Mouse (Mus musculus) retina, embryonic 14.5 days (tissue): ENCODE results near the gene Epyc.

Source experiments
- DNase-seq: peaks from one replicate; pipeline ENCODE4 v3.0.0-alpha.2; 2015; ENCODE audit warnings: low spot score

Gene Epyc

DNA sequence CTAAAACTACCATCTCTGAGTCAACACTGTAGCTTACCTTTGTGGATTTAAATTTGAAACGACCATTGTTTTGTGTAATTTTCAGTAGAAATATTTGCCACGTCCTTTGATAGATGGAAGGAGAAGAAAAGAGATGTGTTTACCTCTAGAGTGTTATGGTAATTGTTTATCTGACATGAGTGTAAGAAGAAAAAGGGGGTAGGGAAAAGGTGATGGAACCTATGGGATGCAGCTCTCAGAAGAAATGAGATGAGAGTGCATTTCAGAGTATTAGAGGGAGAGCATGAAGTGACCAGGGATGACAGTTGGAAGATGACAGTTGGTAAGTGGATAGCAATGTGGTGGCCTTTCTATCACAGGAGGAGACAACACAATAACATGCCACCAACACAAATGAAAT, at the start of gene Epyc:
Gene Epyc (plus strand): TSS at position 301 of the 400 bp plus-strand sequence.
- no peak for DNase-seq

DNA sequence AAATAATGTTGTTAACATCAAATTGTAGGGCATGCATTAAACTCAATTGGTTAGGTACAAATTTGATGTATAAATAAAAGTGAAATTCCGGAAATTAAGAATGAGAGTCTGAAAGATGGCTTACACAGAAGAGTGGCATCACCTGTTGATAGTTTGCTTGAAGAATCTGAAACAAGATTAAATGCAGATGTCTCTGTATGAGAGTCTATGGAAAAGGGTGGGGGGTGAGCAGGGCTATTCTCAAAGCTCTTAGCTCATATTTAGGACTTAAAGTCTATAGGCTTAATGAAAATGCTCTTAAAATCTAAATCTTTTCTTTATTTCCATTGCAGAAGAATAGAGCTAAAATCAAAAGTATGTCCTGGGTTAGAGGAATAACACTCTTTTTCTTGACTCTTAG, 48.2 kb upstream of the Epyc start:
- no peak for DNase-seq

GRCm38 (mm10) chr10:97601744-97602143, 42.1 kb upstream of the Epyc start:
- DNase-seq: no peak

DNA sequence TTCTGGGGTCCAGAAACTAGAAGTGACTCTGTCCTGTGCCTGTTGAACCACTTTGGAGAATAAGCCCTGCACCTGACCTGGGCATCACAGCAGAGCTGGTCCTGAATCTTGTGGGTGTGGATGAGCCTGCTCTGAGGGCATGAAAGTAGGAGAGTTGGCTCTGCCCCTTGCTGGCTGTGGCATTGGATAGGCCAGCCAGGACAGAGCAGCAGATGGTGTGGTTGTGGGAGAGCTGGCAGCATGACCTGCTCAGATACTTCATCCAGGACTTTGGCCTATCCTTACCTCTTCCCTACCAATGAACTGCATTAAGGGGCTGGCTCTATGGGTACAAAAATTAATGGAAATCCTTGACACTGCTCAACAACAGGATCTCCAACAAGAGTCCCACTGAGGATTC, 40.6 kb upstream of the Epyc start:
- no peak for DNase-seq

DNA sequence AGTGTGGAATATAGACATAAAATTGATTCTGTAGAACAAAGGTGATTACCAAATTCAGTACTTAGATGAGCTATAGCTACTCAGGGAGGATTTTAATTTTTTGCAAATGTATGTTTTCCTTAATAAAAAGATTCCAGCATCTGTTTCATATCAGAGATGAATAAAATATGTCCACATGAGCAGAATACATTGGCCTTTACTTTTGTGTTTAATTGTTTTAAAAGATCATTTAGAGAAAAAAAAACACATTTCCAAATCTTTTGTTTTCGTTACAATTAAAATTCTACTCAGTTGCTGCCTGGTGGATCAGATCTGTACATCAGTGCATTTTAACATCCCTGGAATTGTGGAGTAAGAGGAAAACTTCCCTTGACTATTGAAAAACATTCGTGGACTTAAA, 37.3 kb upstream of the Epyc start, which contains the start of gene Kera:
Gene Kera (plus strand): TSS at position 301 of the 400 bp plus-strand sequence.
- DNase-seq: no peak

DNA sequence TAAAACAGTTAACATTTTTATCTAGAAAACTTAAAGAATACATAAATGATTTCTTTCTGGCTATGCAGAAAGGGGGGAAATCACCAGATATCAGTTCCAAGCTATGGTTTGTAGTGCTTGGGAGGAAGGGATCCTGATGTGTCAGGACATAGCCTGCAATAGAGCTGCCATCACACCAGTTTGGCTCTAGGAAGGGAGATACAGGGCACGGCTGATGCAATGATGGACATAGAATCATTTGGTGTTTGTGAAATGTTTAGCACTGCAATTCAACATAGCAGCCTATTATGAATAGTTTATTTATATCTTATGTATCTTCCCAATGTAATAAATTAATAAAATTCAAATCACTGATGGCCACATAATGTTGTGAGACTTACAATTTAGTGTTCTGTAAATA, 21.5 kb upstream of the Epyc start:
- DNase-seq: no peak

GRCm38 (mm10) chr10:97624381-97624780, 19.5 kb upstream of the Epyc start:
- DNase-seq: no peak

- DNase-seq: no peak
Measured at GRCm38 (mm10) chr10:97625116-97625515, 18.8 kb upstream of the Epyc start.

GRCm38 (mm10) chr10:97626543-97626942, 17.3 kb upstream of the Epyc start:
- no peak for DNase-seq

GRCm38 (mm10) chr10:97631061-97631460, 12.8 kb upstream of the Epyc start:
- no peak for DNase-seq

DNA sequence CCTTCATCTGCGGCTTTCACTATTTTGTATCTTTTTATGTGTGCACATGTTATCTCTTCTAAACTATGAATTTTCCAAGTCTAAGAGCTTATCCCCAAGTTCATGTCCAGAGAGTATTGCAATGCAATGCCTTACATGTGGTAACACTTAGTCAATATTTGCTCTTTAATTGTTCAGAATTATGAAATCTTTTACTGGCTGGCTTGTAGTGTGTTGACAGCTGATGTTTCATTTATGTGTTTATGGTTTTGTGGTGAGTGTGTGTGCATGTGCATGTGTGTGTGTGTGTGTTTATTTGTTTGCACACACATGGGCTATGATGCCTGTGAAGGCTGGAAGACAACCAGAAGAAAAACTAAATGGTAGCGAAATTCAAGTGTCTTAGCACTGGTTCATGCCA, 1.9 kb upstream of the Epyc start:
- no peak for DNase-seq

DNA sequence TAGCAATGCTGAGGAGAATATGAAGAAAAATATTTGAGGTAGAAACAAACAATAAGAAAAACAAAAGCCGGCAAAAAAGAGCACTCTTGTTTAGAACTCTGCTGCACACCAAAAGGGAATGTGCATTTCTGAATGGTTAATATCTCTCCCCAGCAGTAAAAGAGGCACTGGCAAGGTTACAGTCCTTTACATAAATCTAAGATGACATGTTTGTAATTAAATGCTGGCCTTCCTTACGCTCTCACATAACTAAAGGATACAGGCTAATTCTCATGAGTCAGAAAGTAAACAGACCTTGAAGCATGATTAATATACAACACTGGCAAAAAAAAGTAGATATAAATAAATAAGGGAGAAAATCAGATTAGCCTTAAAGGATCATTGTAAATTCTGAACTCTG, 6.5 kb downstream of the Epyc start:
- DNase-seq: no peak

DNA sequence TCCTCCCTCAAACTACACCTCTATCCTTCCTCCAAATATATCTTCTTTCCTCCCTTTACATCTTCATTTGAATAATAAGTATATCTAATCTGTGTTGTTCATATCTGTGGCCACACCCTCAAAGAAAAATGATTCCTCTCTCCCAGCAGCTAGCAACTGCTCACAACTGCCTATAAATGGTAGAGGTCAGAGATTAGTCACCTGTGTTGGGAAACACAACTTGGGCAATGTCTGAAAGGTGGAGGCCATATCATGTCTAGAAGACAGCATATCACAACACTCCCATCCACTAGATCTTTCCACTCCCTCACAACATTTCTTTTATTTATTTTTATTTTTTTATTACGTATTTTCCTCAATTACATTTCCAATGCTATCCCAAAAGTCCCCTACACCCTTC, 15.6 kb downstream of the Epyc start:
- no peak for DNase-seq

DNA sequence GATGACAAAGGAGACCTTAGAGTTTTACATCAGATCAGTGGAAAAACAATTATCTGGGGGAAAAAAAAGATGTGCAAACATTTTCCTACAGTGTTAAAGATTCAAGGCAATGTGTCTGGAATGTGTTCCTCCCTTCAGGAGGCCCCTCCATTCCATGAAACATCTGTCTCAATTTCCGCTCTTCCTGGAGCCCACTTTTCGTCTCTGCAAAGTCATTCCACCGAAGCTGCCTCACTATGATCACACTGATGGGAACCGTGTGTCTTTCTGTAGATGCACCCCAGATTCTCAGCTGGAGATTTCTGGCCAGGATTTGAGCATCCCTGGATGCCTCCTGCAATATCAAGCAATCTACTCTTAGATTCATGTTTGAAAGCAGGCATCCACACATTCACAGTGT, 24.8 kb downstream of the Epyc start:
- no peak for DNase-seq

GRCm38 (mm10) chr10:97670202-97670601, 26.3 kb downstream of the Epyc start:
- peak; percentile 27 for DNase-seq

DNA sequence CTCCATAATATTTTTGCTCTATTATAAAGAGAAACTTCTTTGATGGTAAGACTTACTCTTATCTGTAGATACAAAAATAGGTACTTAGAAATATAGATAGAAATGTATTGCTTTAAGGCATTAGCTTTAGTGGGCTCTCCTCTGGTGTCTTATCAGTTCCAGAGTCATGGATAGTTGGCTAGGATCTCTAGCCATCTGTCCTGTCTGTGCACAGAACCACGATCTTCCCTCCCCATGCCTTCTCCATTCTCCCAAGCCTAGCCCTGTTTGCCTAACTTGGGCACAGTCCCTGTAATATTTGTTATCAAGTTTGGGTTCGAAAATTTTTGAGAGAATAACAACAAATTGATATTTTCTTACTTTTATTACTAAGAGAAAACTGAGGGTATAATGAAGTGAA, 29.4 kb downstream of the Epyc start:
- no peak for DNase-seq

DNA sequence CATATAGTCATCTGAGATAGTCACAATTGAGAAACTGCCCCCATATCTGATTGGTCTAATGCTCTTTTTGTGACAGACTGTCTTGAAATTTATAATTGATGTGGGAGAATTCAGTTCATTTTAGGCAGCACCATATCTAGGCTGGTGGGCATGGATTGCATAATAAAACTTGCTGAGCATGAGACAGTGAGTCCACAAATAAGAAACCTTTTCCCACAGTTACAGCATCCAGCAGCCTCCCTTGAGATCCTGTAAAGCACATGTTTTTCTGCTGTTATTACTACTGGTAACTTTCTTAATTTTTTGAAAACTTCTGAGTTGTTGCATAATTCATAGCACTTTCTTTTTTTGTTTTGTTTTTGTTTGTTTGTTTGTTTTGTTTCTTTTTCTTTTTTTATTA, 39.1 kb downstream of the Epyc start:
- DNase-seq: no peak

DNA sequence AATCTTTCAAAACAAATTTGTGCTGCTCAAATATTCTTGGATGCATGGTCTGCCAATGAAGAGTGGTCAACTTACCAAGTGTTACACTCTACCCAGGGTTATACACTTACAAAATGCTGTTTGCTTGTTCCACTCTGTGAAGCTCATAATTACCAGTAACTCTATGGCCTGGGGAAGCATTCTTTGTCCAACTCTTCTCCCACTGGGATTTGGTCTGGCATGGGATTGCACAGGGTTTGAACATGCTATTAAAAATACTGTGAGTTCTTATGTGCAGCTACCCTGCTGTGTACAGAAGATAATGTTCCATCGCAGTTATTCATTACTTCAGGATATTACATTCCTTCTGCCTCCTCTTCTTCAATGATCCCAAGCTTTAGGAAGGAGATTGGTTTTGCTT, 43.3 kb downstream of the Epyc start:
- no peak for DNase-seq

DNA sequence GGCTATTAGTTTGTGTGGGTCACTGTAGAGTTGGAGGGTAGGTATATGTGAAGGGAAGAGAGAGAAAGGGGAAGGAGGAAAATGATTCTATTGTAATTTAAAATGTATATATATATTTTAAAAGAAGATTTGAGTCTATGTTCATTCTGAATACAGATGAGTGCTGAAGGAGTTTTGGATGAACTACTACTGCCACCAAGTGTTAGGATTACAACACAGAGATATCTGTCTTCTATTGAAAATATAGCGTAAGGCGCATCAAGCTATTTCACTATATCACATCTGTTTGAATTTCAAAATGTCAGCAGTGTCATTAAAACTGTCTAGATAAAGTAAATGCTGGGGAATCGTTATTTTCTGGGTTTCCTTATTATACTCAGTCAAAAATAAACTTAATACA, 45.6 kb downstream of the Epyc start:
- peak; percentile 39 for DNase-seq

GRCm38 (mm10) chr10:97692913-97693312, 49.0 kb downstream of the Epyc start, which contains the start of gene Ccer1:
Gene Ccer1 (plus strand): TSS chr10:97693059.
- no peak for DNase-seq

GRCm38 (mm10) chr10:97693398-97694135, 49.7 kb downstream of the Epyc start:
- no peak for DNase-seq

GRCm38 (mm10) chr10:97702321-97702720, 58.5 kb downstream of the Epyc start:
- DNase-seq: no peak

DNA sequence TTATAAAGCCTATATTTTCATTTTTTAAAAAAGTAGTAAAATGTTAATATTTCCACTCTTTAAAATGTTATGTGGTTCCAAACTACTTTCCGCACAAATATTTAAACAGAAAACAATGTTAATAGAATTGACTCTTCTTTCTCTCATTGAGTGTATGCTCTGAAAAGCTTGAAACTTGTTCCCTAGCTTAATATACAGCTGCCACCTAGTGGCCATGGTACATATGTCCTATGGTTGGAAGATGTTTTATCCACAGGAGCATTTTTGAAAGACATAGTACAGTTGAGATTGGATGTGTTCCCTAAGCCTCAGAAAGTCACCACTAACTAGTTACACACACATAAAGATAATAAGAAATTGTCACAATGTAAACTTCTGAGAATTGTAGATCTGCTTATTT, 60.7 kb downstream of the Epyc start:
- DNase-seq: peak; percentile 79

DNA sequence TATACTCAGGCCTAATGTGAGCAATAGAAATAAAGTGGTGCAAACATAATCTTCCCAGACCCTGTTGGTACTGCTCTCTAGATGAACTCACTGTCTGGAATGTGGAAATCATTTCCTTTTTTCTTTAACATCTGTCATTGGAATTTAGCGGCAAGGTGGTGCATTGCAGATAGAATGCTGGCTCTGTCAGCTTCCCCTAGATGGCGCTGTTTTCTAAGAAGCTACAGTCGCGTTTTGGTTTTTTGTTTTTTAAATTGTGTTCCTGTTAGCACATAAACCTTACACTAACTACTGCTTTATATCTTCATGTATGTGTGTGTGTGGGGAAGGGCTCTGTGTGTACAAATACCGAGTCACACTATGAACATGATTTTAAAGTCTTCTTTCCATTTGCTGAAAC, 68.8 kb downstream of the Epyc start:
- peak; percentile 86 for DNase-seq
